Mouse (Mus musculus) megakaryocyte, embryonic 14.5 days (primary cell): ENCODE measurements around the gene Ly6f.

Source experiments
- FLI1 ChIP-seq: IDR thresholded peaks from 2 replicates; pipeline ENCODE4 v1.6.1; 2012; ENCODE audit warnings: low read length, inconsistent platforms, mixed read lengths
- GATA1 ChIP-seq: IDR thresholded peaks from 3 replicates; pipeline ENCODE4 v1.6.1; 2012; ENCODE audit warnings: mixed read lengths, low read length, inconsistent platforms, borderline replicate concordance

DNA sequence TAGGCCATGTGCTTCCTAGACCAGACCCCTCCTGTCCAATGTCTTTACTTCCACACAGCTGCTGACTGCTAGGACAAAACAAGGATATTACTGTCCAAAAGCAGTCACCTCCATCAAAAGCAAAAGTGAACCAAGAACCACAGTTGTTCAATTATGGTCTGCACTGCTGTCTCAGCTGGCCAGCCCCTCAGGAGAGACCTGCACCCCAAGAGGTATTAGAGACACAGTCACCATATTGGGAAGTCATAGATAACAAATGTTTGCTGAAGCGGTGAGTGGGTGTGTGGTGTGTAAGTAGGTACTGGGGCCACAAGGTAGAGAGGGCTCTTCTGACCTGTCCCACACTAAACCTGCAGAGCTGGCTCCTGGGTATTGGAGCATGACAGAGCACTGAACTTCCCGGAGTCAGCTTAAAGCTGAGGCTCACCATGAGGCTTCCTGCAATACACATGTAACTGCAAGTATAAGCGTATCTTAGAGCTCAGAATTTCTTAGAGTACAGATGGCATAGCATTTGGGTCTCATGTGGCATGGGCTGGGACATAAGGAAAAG is 30.4 kb upstream of the Ly6f start:
- no peak for TF ChIP-seq GATA1
- no peak for TF ChIP-seq FLI1
